Mouse (Mus musculus) frontal cortex, adult 2 months (tissue): ENCODE measurements around the gene Gne. TPM values are rescaled to one million over a fixed set of nuclear protein-coding genes. Genes with fewer than 3 reads are reported as not detected.

Experiments used
- polyA plus RNA-seq: library from polyadenylated mRNA; depleted of rRNA; stranded (reverse); fragments of >200 nt; gene quantifications from 2 replicates; pipeline ENCODE4 v1.2.3, GENCODE M21; 2012; rRNA removed

Gene Gne
- polyA plus RNA-seq, 1 experiment, result 18.7 TPM

Other genes starting within 250 kb of the Gne start
- not detected in 2 replicates for gene Olfr157, start 244.0 kb downstream of the Gne start, polyA plus RNA-seq
- gene Olfr155, start 232.6 kb downstream of the Gne start, polyA plus RNA-seq, result 0.08 TPM in 1 of 2 replicates, not detected in the other
- 12.5 and 13.4 TPM in 2 replicates for gene Reck, start 208.6 kb downstream of the Gne start, polyA plus RNA-seq
- 4.6 and 5.4 TPM in 2 replicates for gene Glipr2, start 126.8 kb downstream of the Gne start, polyA plus RNA-seq
- gene Ccin, start 100.7 kb downstream of the Gne start, polyA plus RNA-seq, result 0.06 TPM in 1 of 2 replicates, not detected in the other
- gene Clta, start 79.7 kb downstream of the Gne start, polyA plus RNA-seq, result 440 and 454 TPM in 2 replicates
- 64.1 and 71.8 TPM in 2 replicates for gene Rnf38, start 149.6 kb upstream of the Gne start, polyA plus RNA-seq
- 0.52 and 0.84 TPM in 2 replicates for gene Melk, start 216.7 kb upstream of the Gne start, polyA plus RNA-seq